Mouse (Mus musculus): ENCODE data around the gene Ggct. TPM values are rescaled to one million over a fixed set of nuclear protein-coding genes. Genes with fewer than 3 reads are reported as not detected.

Ggct gene
- polyA plus RNA-seq, 1 experiment: 1.2 TPM

DNA sequence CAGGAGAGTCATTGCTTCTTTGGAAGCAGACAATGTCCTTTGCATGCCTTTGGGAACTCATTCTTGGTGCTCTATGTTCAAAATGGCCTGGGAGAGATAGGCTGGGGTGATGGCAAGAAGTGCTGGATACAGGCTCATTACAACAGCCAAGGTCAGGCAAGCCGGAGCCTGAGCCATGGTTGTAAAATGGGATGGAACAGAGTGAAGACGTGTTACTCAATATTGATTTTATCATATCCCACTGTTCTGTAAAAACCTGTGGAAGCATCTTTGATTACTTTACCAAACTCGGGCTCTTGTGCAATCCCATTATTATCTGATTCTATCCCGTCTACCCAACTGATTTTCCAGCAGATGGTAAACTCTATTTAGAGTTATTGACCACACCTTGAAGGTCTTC lies 8.6 kb upstream of the Ggct start:
- WGBS: 95% methylated on average over 4 of the region's 4 CpGs
- Histone ChIP-seq H3K4me3 (ENCODE audit: control insufficient read depth, insufficient read depth, low read length) (no peak overlapping the region), H3K4me1 (replicated peaks; ENCODE audit: control insufficient read depth, insufficient read depth, low read length) (no peaks in the 10 kb centered on the region), H3K36me3 (ENCODE audit: control insufficient read depth, insufficient read depth, low read length) (no peaks in the 10 kb centered on the region), H3K27ac (ENCODE audit: control insufficient read depth, insufficient read depth, low read length) (no peak overlapping the region), H3K27me3 (ENCODE audit: control insufficient read depth, insufficient read depth, low read length) (no peaks in the 10 kb centered on the region)
- no peak for DNase-seq
- TF ChIP-seq CTCF (IDR thresholded peaks at IDR 0.05; ENCODE audit: borderline replicate concordance, control insufficient read depth, extremely low read depth, insufficient read depth, low read length, poor library complexity): no peak
- no peak for TF ChIP-seq POLR2A (IDR thresholded peaks at IDR 0.05; ENCODE audit: control insufficient read depth, extremely low read depth, insufficient read depth, low read length, poor library complexity)

DNA sequence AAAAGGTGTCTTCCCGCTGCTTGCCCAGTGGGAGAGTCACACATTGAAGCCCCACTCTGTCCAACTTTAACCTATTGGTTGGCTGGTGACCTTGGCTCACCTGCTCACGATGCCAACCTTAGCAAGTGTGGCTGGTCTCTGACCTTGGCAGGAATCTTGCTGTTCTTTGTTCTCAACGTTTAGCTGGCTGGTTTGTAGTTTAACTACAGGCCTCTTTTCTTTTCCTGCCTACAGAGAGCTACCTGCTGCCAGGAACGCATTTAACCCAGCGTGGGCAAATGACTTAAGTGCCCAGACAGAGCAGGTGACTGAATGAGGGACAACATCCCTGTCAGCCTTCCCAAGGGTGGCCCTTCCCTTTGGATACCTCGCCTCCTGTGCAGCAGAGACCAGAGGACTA lies 5.0 kb upstream of the Ggct start:
- no peak for DNase-seq
- WGBS: 95% methylated on average over 6 of the region's 6 CpGs

DNA sequence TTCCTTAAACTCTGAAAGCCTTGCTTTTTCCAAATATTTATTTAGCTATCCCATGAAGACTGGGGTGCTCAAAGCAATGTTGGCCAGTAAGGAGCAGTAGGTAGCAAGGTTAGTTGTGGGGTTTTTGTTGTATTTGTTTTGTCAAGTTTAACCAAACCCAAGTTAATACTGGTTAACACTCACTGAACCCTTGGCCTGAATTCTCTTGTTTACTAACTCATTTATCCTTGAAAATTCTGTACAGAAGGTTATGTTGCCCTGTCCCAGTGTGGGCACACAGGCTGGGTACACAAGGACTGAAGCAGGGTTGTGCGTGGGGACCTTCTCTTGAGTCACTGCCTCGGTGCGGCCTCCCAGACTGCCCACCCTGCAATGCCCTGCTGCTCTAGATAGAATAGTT lies 3.6 kb upstream of the Ggct start:
- Histone ChIP-seq H3K36me3 (ENCODE audit: control insufficient read depth, insufficient read depth, low read length) (no peaks in the 10 kb centered on the region), H3K4me3 (ENCODE audit: control insufficient read depth, insufficient read depth, low read length) (no peak overlapping the region), H3K4me1 (replicated peaks; ENCODE audit: control insufficient read depth, insufficient read depth, low read length) (no peaks in the 10 kb centered on the region), H3K27ac (ENCODE audit: control insufficient read depth, insufficient read depth, low read length) (no peak overlapping the region), H3K27me3 (ENCODE audit: control insufficient read depth, insufficient read depth, low read length) (no peaks in the 10 kb centered on the region)
- DNase-seq: no peak
- TF ChIP-seq CTCF (IDR thresholded peaks at IDR 0.05; ENCODE audit: borderline replicate concordance, control insufficient read depth, extremely low read depth, insufficient read depth, low read length, poor library complexity) (no peak), POLR2A (IDR thresholded peaks at IDR 0.05; ENCODE audit: control insufficient read depth, extremely low read depth, insufficient read depth, low read length, poor library complexity) (no peak)
- WGBS: 100% methylated on average over 3 of the region's 3 CpGs

More for the DNA sequence above, 5.0 kb upstream of the Ggct start:
- TF ChIP-seq CTCF (IDR thresholded peaks at IDR 0.05; ENCODE audit: borderline replicate concordance, control insufficient read depth, extremely low read depth, insufficient read depth, low read length, poor library complexity) (no peak), POLR2A (IDR thresholded peaks at IDR 0.05; ENCODE audit: control insufficient read depth, extremely low read depth, insufficient read depth, low read length, poor library complexity) (no peak)
- Histone ChIP-seq H3K27me3 (ENCODE audit: control insufficient read depth, insufficient read depth, low read length) (no peaks in the 10 kb centered on the region), H3K4me3 (ENCODE audit: control insufficient read depth, insufficient read depth, low read length) (no peak overlapping the region), H3K4me1 (replicated peaks; ENCODE audit: control insufficient read depth, insufficient read depth, low read length) (no peaks in the 10 kb centered on the region), H3K36me3 (ENCODE audit: control insufficient read depth, insufficient read depth, low read length) (no peaks in the 10 kb centered on the region), H3K27ac (ENCODE audit: control insufficient read depth, insufficient read depth, low read length) (no peak overlapping the region)

DNA sequence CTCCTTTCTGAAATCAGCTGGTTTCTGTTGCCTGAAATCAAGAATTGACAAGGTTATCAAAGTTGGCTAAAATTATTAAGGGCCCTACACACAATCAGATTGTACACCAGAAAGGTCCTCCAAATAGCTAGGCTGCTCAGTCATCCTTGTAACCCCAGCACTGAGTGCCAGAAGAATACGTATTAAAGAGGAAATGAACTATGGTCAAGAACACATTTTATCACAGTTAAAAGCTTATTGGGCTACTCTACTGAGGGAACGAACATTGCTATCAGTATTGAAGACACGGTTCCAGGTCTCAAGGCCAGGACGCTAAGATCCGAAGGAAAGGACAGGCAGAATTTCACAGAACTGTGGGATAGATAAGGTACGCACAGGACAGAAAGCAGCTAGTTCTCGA lies 609 bp downstream of the Ggct start:
- WGBS: under 1% methylated on average over 7 of the region's 7 CpGs
- no peak for DNase-seq
- no peaks in the 10 kb centered on the region for H3K4me1 ChIP-seq (replicated peaks; ENCODE audit: control insufficient read depth, insufficient read depth, low read length)
- no peaks in the 10 kb centered on the region for H3K27me3 ChIP-seq (ENCODE audit: control insufficient read depth, insufficient read depth, low read length)
- no peak for TF ChIP-seq POLR2A (IDR thresholded peaks at IDR 0.05; ENCODE audit: control insufficient read depth, extremely low read depth, insufficient read depth, low read length, poor library complexity)
- TF ChIP-seq CTCF (IDR thresholded peaks at IDR 0.05; ENCODE audit: borderline replicate concordance, control insufficient read depth, extremely low read depth, insufficient read depth, low read length, poor library complexity): no peak
- peak overlapping the region; percentile 75 for H3K4me3 ChIP-seq (ENCODE audit: control insufficient read depth, insufficient read depth, low read length)
- no peak overlapping the region for H3K27ac ChIP-seq (ENCODE audit: control insufficient read depth, insufficient read depth, low read length)
- H3K36me3 ChIP-seq (ENCODE audit: control insufficient read depth, insufficient read depth, low read length): no peaks in the 10 kb centered on the region

DNA sequence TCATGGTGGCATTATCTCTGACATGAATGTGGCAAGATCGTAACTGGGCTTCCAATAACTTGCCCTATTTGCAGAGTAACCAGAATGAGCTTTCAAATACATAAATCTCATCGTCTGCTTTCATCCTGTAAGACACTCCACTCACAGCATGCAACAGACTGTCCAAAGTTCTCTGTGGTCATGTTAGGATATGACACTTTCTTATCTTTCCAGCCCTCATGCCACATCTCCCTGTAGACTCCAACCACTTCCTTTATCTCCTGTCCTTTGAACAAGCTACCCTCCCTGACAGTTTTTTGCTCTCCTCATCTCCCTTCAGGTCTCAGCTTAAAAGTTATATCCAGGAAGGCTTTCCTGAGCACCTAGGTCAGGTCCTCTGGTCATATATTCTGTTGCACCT lies 1.6 kb downstream of the Ggct start:
- H3K27me3 ChIP-seq (ENCODE audit: control insufficient read depth, insufficient read depth, low read length): no peaks in the 10 kb centered on the region
- 26% methylated on average over 2 of the region's 2 CpGs for WGBS
- H3K36me3 ChIP-seq (ENCODE audit: control insufficient read depth, insufficient read depth, low read length): no peaks in the 10 kb centered on the region
- no peak for TF ChIP-seq POLR2A (IDR thresholded peaks at IDR 0.05; ENCODE audit: control insufficient read depth, extremely low read depth, insufficient read depth, low read length, poor library complexity)
- DNase-seq: no peak
- H3K4me3 ChIP-seq (ENCODE audit: control insufficient read depth, insufficient read depth, low read length): no peak overlapping the region
- no peak overlapping the region for H3K27ac ChIP-seq (ENCODE audit: control insufficient read depth, insufficient read depth, low read length)
- no peaks in the 10 kb centered on the region for H3K4me1 ChIP-seq (replicated peaks; ENCODE audit: control insufficient read depth, insufficient read depth, low read length)

DNA sequence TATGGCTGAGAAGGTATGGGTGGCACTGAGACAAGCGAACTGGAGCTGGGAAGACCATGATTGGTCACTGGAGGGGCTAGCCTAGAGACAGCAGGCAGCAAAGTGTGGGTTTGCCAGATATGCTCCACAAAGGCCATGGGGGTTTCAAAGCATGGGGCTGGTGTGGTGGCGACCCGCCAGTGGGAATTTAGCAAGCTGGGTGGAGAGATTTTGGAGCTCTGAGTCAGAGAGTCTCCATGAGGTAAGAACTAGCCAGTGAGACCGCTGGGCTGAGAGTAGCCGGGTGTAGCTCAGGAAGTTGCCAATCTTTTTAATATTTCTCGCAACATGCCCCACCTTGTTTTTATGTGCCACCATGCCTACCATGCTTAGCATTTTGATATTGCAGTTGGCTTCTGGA lies 4.6 kb downstream of the Ggct start:
- 96% methylated on average over 6 of the region's 6 CpGs for WGBS
- H3K27ac ChIP-seq (ENCODE audit: control insufficient read depth, insufficient read depth, low read length): no peak overlapping the region
- H3K4me1 ChIP-seq (replicated peaks; ENCODE audit: control insufficient read depth, insufficient read depth, low read length): no peaks in the 10 kb centered on the region
- H3K4me3 ChIP-seq (ENCODE audit: control insufficient read depth, insufficient read depth, low read length): no peak overlapping the region
- H3K36me3 ChIP-seq (ENCODE audit: control insufficient read depth, insufficient read depth, low read length): no peaks in the 10 kb centered on the region
- TF ChIP-seq CTCF (IDR thresholded peaks at IDR 0.05; ENCODE audit: borderline replicate concordance, control insufficient read depth, extremely low read depth, insufficient read depth, low read length, poor library complexity) (no peak), POLR2A (IDR thresholded peaks at IDR 0.05; ENCODE audit: control insufficient read depth, extremely low read depth, insufficient read depth, low read length, poor library complexity) (no peak)
- DNase-seq: no peak
- no peaks in the 10 kb centered on the region for H3K27me3 ChIP-seq (ENCODE audit: control insufficient read depth, insufficient read depth, low read length)

DNA sequence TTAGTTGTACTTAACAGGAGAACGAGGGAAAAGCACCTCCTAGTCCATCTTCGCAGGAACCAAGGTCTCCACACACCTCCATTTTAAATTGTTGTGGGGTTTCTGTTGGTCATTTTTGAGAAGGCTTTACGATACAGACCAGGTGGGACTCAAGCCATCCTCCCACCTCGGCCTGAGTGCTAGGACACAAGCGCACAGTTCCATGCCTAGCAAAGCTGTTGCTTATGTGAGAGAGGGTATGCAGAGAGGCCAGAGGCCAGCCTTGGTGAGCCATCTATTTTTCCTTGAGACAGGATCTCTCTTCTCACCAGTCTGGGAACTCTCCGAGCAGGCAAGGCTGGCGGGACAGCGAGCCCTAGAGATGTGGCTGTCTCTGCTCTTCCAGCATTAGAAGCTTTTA lies 8.7 kb downstream of the Ggct start:
- no peak for DNase-seq
- Histone ChIP-seq H3K4me3 (ENCODE audit: control insufficient read depth, insufficient read depth, low read length) (no peak overlapping the region), H3K27ac (ENCODE audit: control insufficient read depth, insufficient read depth, low read length) (no peak overlapping the region), H3K36me3 (ENCODE audit: control insufficient read depth, insufficient read depth, low read length) (no peaks in the 10 kb centered on the region), H3K27me3 (ENCODE audit: control insufficient read depth, insufficient read depth, low read length) (no peaks in the 10 kb centered on the region), H3K4me1 (replicated peaks; ENCODE audit: control insufficient read depth, insufficient read depth, low read length) (no peaks in the 10 kb centered on the region)
- TF ChIP-seq POLR2A (IDR thresholded peaks at IDR 0.05; ENCODE audit: control insufficient read depth, extremely low read depth, insufficient read depth, low read length, poor library complexity) (no peak), CTCF (IDR thresholded peaks at IDR 0.05; ENCODE audit: borderline replicate concordance, control insufficient read depth, extremely low read depth, insufficient read depth, low read length, poor library complexity) (no peak)
- 98% methylated on average over 8 of the region's 8 CpGs for WGBS
